Mouse (Mus musculus) embryonic facial prominence, embryonic 11.5 days (tissue): ENCODE data around the gene Fbxl17. TPM values are rescaled to one million over a fixed set of nuclear protein-coding genes. Genes with fewer than 3 reads are reported as not detected.

Experiments
- ATAC-seq: fragments of 200-750 bp; cut with Nextera tagmentation; replicated peaks from 2 replicates; pipeline ENCODE4 v1.8.0; 2017; ENCODE audit warnings: low read depth; ENCODE audit not compliant: insufficient number of reproducible peaks, low FRiP score, low TSS enrichment
- DNase-seq: peaks from one replicate; pipeline ENCODE4 v3.0.0-alpha.2; 2015; ENCODE audit warnings: low spot score
- H3K27ac ChIP-seq: fragments of 300-500 bp; sonication (generic); replicated peaks from 2 replicates; pipeline ENCODE4 v1.5.1; 2014; ENCODE audit warnings: mild to moderate bottlenecking, low read depth, low read length, control low read depth
- H3K27me3 ChIP-seq: fragments of 300-500 bp; sonication (generic); 2 replicates; pipeline ENCODE4 v1.6.1; 2014; ENCODE audit warnings: mild to moderate bottlenecking, low read length, moderate library complexity, mixed read lengths; ENCODE audit not compliant: control insufficient read depth, insufficient read depth
- H3K36me3 ChIP-seq: fragments of 300-500 bp; sonication (generic); replicated peaks from 2 replicates; pipeline ENCODE4 v1.6.1; 2014; ENCODE audit warnings: low read depth, mild to moderate bottlenecking, low read length, moderate library complexity, mixed read lengths; ENCODE audit not compliant: control insufficient read depth, insufficient read depth
- H3K4me1 ChIP-seq: fragments of 300-500 bp; sonication (generic); 2 replicates; pipeline ENCODE4 v1.6.1; 2014; ENCODE audit warnings: low read length, mixed read lengths; ENCODE audit not compliant: control insufficient read depth, insufficient read depth
- H3K4me2 ChIP-seq: fragments of 300-500 bp; sonication (generic); 2 replicates; pipeline ENCODE4 v1.6.1; 2014; ENCODE audit warnings: low read depth, mild to moderate bottlenecking, control low read depth, low read length, moderate library complexity
- H3K4me3 ChIP-seq: fragments of 300-500 bp; sonication (generic); 2 replicates; pipeline ENCODE4 v1.5.1; 2014; ENCODE audit warnings: low read depth, low read length, control low read depth
- H3K9ac ChIP-seq: fragments of 300-500 bp; sonication (generic); replicated peaks from 2 replicates; pipeline ENCODE4 v1.6.1; 2014; ENCODE audit warnings: mild to moderate bottlenecking, control low read depth, low read length
- H3K9me3 ChIP-seq: fragments of 300-500 bp; sonication (generic); replicated peaks from 2 replicates; pipeline ENCODE4 v1.6.1; 2016; ENCODE audit warnings: mild to moderate bottlenecking, low read length, inconsistent platforms, mixed read lengths; ENCODE audit not compliant: control insufficient read depth
- whole genome bisulfite sequencing: fragments of 180-500 bp; shearing (Covaris S2); extraction: QIAGEN DNeasy Blood & Tissue Kit; methylation state at CpG from one replicate; pipeline ENCODE4 v1.1.7; 2014; 5-methylcytosine and 5-hydroxymethylcytosine counted together
- polyA plus RNA-seq: library from polyadenylated mRNA; unstranded; fragments of >200 nt; fragmentation: Nextera tagmentation; extraction: Ambion mirVana; gene quantifications from 2 replicates; pipeline ENCODE4 v1.2.1, GENCODE M21; 2014

Gene Fbxl17
- polyA plus RNA-seq, 1 experiment from 2014 or later, result 7.7 TPM

GRCm38 (mm10) chr17:63422685-63423084 is 77.1 kb downstream of the Fbxl17 start:
- H3K27ac ChIP-seq, result no peak overlapping the region
- H3K36me3 ChIP-seq, result no peaks in the 10 kb centered on the region
- no peak overlapping the region for H3K4me3 ChIP-seq
- no peak overlapping the region for H3K4me2 ChIP-seq
- H3K9ac ChIP-seq, result no peak overlapping the region
- ATAC-seq (no peak), DNase-seq (no peak)
- 94% methylated on average over 5 of the region's 5 CpGs for whole genome bisulfite sequencing
- no peaks in the 10 kb centered on the region for H3K9me3 ChIP-seq
- no peaks in the 10 kb centered on the region for H3K27me3 ChIP-seq
- no peaks in the 10 kb centered on the region for H3K4me1 ChIP-seq

- no peaks in the 10 kb centered on the region for H3K36me3 ChIP-seq
- H3K4me3 ChIP-seq, result no peak overlapping the region
- H3K9ac ChIP-seq, result no peak overlapping the region
- no peak overlapping the region for H3K27ac ChIP-seq
- WGBS, result 79% methylated on average over 2 of the region's 2 CpGs
- H3K27me3 ChIP-seq, result no peaks in the 10 kb centered on the region
- H3K4me1 ChIP-seq, result no peaks in the 10 kb centered on the region
- DNase-seq, result no peak
- H3K4me2 ChIP-seq, result no peak overlapping the region
- ATAC-seq, result no peak
- H3K9me3 ChIP-seq, result no peaks in the 10 kb centered on the region
These were observed 78.0 kb downstream of the Fbxl17 start for GRCm38 (mm10) chr17:63421864-63422263.

GRCm38 (mm10) chr17:63419503-63419902 is 80.3 kb downstream of the Fbxl17 start:
- Histone ChIP-seq H3K9ac (no peak overlapping the region), H3K4me1 (no peaks in the 10 kb centered on the region), H3K27ac (no peak overlapping the region), H3K27me3 (no peaks in the 10 kb centered on the region), H3K9me3 (no peaks in the 10 kb centered on the region), H3K4me2 (no peak overlapping the region), H3K4me3 (no peak overlapping the region), H3K36me3 (no peaks in the 10 kb centered on the region)
- DNase-seq (no peak), ATAC-seq (no peak)
- 93% methylated on average over 6 of the region's 6 CpGs for WGBS

- H3K9ac ChIP-seq, result no peak overlapping the region
- no peak overlapping the region for H3K27ac ChIP-seq
- no peaks in the 10 kb centered on the region for H3K4me1 ChIP-seq
- no peak overlapping the region for H3K4me3 ChIP-seq
- DNase-seq (peak; percentile 62), ATAC-seq (no peak)
- H3K4me2 ChIP-seq, result no peak overlapping the region
- 92% methylated on average over 1 of the region's 1 CpGs for WGBS
- H3K27me3 ChIP-seq, result no peaks in the 10 kb centered on the region
- H3K9me3 ChIP-seq, result no peaks in the 10 kb centered on the region
- no peaks in the 10 kb centered on the region for H3K36me3 ChIP-seq
These were observed 85.7 kb downstream of the Fbxl17 start for GRCm38 (mm10) chr17:63413973-63414580.

- Histone ChIP-seq H3K36me3 (no peaks in the 10 kb centered on the region), H3K9ac (no peak overlapping the region), H3K27me3 (no peaks in the 10 kb centered on the region), H3K4me3 (no peak overlapping the region), H3K4me1 (no peaks in the 10 kb centered on the region), H3K27ac (no peak overlapping the region), H3K9me3 (no peaks in the 10 kb centered on the region), H3K4me2 (no peak overlapping the region)
- ATAC-seq, result no peak
- WGBS, result 64% methylated on average over 3 of the region's 3 CpGs
- no peak for DNase-seq
These were observed 88.3 kb downstream of the Fbxl17 start for GRCm38 (mm10) chr17:63411564-63411963.

GRCm38 (mm10) chr17:63410101-63410500 is 89.7 kb downstream of the Fbxl17 start:
- no peak overlapping the region for H3K9ac ChIP-seq

GRCm38 (mm10) chr17:63405955-63406354 is 93.9 kb downstream of the Fbxl17 start:
- peak; percentile 50 for DNase-seq
- Histone ChIP-seq H3K4me1 (no peaks in the 10 kb centered on the region), H3K36me3 (no peaks in the 10 kb centered on the region), H3K27me3 (no peaks in the 10 kb centered on the region), H3K4me2 (no peak overlapping the region), H3K9me3 (no peaks in the 10 kb centered on the region), H3K9ac (no peak overlapping the region), H3K4me3 (no peak overlapping the region), H3K27ac (no peak overlapping the region)
- ATAC-seq, result no peak
- 35% methylated on average over 4 of the region's 4 CpGs for WGBS

More at GRCm38 (mm10) chr17:63410101-63410500, 89.7 kb downstream of the Fbxl17 start:
- H3K36me3 ChIP-seq, result no peaks in the 10 kb centered on the region
- no peak for DNase-seq
- no peak for ATAC-seq
- 95% methylated on average over 2 of the region's 2 CpGs for WGBS
- H3K9me3 ChIP-seq, result no peaks in the 10 kb centered on the region
- H3K4me3 ChIP-seq, result no peak overlapping the region
- no peak overlapping the region for H3K4me2 ChIP-seq
- no peaks in the 10 kb centered on the region for H3K27me3 ChIP-seq
- no peak overlapping the region for H3K27ac ChIP-seq
- no peaks in the 10 kb centered on the region for H3K4me1 ChIP-seq

- Histone ChIP-seq H3K36me3 (no peaks in the 10 kb centered on the region), H3K4me1 (no peaks in the 10 kb centered on the region), H3K4me2 (no peak overlapping the region), H3K9me3 (no peaks in the 10 kb centered on the region), H3K27ac (no peak overlapping the region), H3K9ac (no peak overlapping the region), H3K27me3 (no peaks in the 10 kb centered on the region), H3K4me3 (no peak overlapping the region)
- ATAC-seq (no peak), DNase-seq (no peak)
- 80% methylated on average over 4 of the region's 4 CpGs for WGBS
These were observed 94.3 kb downstream of the Fbxl17 start for GRCm38 (mm10) chr17:63405471-63405870.
